Mouse (Mus musculus) CH12.LX (cell line): ENCODE results near the gene Gm20388.

Experiments
- CHD2 ChIP-seq: IDR thresholded peaks from 2 replicates; pipeline ENCODE4 v1.6.1; 2011; ENCODE audit warnings: low read length, improper control_type of control experiment
- CTCF ChIP-seq, 2 experiments: IDR thresholded peaks in 1 of 2; conservative IDR thresholded peaks in 1 of 2; 2 replicates each; pipeline ENCODE4 v1.5.1; 2011 to 2012; ENCODE audit warnings: low read depth in 2 of 2, low read length in 2 of 2, improper control_type of control experiment in 1 of 2, inconsistent platforms in 1 of 2, mild to moderate bottlenecking in 1 of 2, moderate library complexity in 1 of 2
- E2F4 ChIP-seq: IDR thresholded peaks from 2 replicates; pipeline ENCODE4 v1.6.1; 2011; ENCODE audit warnings: low read depth, low read length, improper control_type of control experiment; ENCODE audit not compliant: insufficient replicate concordance
- EP300 ChIP-seq: IDR thresholded peaks from 2 replicates; pipeline ENCODE4 v1.6.1; 2011; ENCODE audit warnings: low read length, improper control_type of control experiment
- MAX ChIP-seq: IDR thresholded peaks from 2 replicates; pipeline ENCODE4 v1.6.1; 2011; ENCODE audit warnings: low read length, improper control_type of control experiment
- MAZ ChIP-seq: IDR thresholded peaks from 2 replicates; pipeline ENCODE4 v1.6.1; 2012; ENCODE audit warnings: low read depth, mild to moderate bottlenecking, inconsistent platforms, low read length, improper control_type of control experiment, moderate library complexity
- NELFE ChIP-seq: IDR thresholded peaks from 2 replicates; pipeline ENCODE4 v1.6.1; 2011; ENCODE audit warnings: low read depth, low read length, improper control_type of control experiment
- POLR2A ChIP-seq: IDR thresholded peaks from 2 replicates; pipeline ENCODE4 v1.6.1; 2011; ENCODE audit warnings: low read depth, mild to moderate bottlenecking, improper control_type of control experiment, low read length
- RCOR1 ChIP-seq: conservative IDR thresholded peaks from 2 replicates; pipeline ENCODE4 v1.6.1; 2012; ENCODE audit warnings: low read depth, mild to moderate bottlenecking, inconsistent platforms, low read length, improper control_type of control experiment
- ZC3H11A ChIP-seq: IDR thresholded peaks from 2 replicates; pipeline ENCODE4 v1.6.1; 2012; ENCODE audit warnings: low read depth, mild to moderate bottlenecking, inconsistent platforms, low read length, improper control_type of control experiment

GRCm38 (mm10) chr8:122467816-122468215, 2557.2 kb downstream of the Gm20388 start:
- no peak for TF ChIP-seq MAZ
- no peak for TF ChIP-seq RCOR1
- no peak for TF ChIP-seq MAX
- no peak for TF ChIP-seq POLR2A
- no peak for TF ChIP-seq E2F4
- no peak for TF ChIP-seq CTCF (conservative IDR thresholded peaks at IDR 0.05 in 1 of 2, IDR thresholded peaks at IDR 0.05 in 1 of 2; ENCODE audit: low read depth in 2 of 2, low read length in 2 of 2)
- no peak for TF ChIP-seq ZC3H11A
- no peak for TF ChIP-seq CHD2
- TF ChIP-seq NELFE: no peak
- no peak for TF ChIP-seq EP300
